Mouse (Mus musculus) E14TG2a.4 (cell line): ENCODE data around the gene Ttc6.

Experiments used
- CTCF ChIP-seq: conservative IDR thresholded peaks from 2 replicates; pipeline ENCODE4 v1.5.1; 2014; ENCODE audit warnings: low read length
- NANOG ChIP-seq: IDR thresholded peaks from 2 replicates; pipeline ENCODE4 v1.6.1; 2014; ENCODE audit warnings: borderline replicate concordance, low read length, mixed read lengths

GRCm38 (mm10) chr12:57541118-57541517 is 22.8 kb upstream of the Ttc6 start:
- no peak for TF ChIP-seq CTCF
- TF ChIP-seq NANOG = no peak
